Mouse (Mus musculus) hindbrain, embryonic 14.5 days (tissue): ENCODE measurements at regions not wholly inside any gene's neighbourhood (a gene's known extent, or its start where the extent isn't known, plus 50 kb on each side); places are given as distances from the start of the nearest gene placed in this dataset.

ENCODE experiments used
- ATAC-seq: fragments of 200-750 bp; cut with Nextera tagmentation; 2 replicates; pipeline ENCODE4 v1.8.0; 2017; ENCODE audit warnings: moderate number of reproducible peaks, mild to moderate bottlenecking, moderate TSS enrichment, moderate library complexity; ENCODE audit not compliant: low FRiP score
- DNase-seq: peaks from one replicate; pipeline ENCODE4 v3.0.0-alpha.2; 2015; ENCODE audit warnings: low spot score
- H3K27ac ChIP-seq: fragments of 300-500 bp; sonication (generic); 2 replicates; pipeline ENCODE4 v1.5.1; 2014; ENCODE audit warnings: mild to moderate bottlenecking, moderate library complexity
- H3K27me3 ChIP-seq: fragments of 300-500 bp; sonication (generic); 2 replicates; pipeline ENCODE4 v1.6.1; 2014; ENCODE audit warnings: mild to moderate bottlenecking, low read length, mixed read lengths; ENCODE audit not compliant: control insufficient read depth, insufficient read depth
- H3K36me3 ChIP-seq: fragments of 300-500 bp; sonication (generic); replicated peaks from 2 replicates; pipeline ENCODE4 v1.6.1; 2014; ENCODE audit not compliant: control insufficient read depth, insufficient read depth
- H3K4me1 ChIP-seq: fragments of 300-500 bp; sonication (generic); replicated peaks from 2 replicates; pipeline ENCODE4 v1.6.1; 2014; ENCODE audit warnings: antibody characterized with exemption, low read length, mixed read lengths; ENCODE audit not compliant: control insufficient read depth, insufficient read depth
- H3K4me2 ChIP-seq: fragments of 300-500 bp; sonication (generic); replicated peaks from 2 replicates; pipeline ENCODE4 v1.6.1; 2014; ENCODE audit warnings: mild to moderate bottlenecking, moderate library complexity
- H3K4me3 ChIP-seq: fragments of 300-500 bp; sonication (generic); replicated peaks from 2 replicates; pipeline ENCODE4 v1.5.1; 2014; ENCODE audit warnings: mild to moderate bottlenecking, low read length
- H3K9ac ChIP-seq: fragments of 300-500 bp; sonication (generic); 2 replicates; pipeline ENCODE4 v1.6.1; 2014
- H3K9me3 ChIP-seq: fragments of 300-500 bp; sonication (generic); 2 replicates; pipeline ENCODE4 v1.6.1; 2016; ENCODE audit warnings: low read length; ENCODE audit not compliant: control insufficient read depth
- WGBS: fragments of 180-500 bp; shearing (Covaris S2); extraction: QIAGEN DNeasy Blood & Tissue Kit; methylation state at CpG from one replicate; pipeline ENCODE4 v1.1.7; 2014; 5-methylcytosine and 5-hydroxymethylcytosine counted together

DNA sequence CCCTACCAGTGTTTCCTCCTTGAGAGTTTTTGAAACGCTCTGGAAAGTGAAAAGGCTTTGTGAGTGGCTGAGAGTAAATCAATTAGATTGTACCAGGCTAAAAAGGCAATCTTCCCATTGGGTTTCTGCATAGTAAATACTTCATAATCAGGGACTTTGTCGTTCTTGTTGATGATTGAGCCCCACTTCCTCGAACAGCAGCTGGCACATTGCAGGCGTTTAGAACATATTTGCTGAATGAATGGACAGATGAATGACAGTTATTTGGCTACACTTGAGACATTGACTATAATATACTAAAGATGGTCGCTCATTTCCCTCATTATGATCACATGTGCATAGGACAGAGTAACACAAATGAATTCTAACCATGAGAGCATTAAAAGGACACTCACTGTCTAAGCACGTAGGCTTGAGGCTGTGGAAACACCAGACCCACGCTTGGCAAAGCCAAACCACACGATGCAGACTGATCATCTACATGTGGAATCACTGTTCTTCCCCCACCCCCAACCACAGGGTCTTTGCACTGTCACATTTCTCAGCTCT is 90.7 kb upstream of the Tyw5 start:
- no peak for DNase-seq

DNA sequence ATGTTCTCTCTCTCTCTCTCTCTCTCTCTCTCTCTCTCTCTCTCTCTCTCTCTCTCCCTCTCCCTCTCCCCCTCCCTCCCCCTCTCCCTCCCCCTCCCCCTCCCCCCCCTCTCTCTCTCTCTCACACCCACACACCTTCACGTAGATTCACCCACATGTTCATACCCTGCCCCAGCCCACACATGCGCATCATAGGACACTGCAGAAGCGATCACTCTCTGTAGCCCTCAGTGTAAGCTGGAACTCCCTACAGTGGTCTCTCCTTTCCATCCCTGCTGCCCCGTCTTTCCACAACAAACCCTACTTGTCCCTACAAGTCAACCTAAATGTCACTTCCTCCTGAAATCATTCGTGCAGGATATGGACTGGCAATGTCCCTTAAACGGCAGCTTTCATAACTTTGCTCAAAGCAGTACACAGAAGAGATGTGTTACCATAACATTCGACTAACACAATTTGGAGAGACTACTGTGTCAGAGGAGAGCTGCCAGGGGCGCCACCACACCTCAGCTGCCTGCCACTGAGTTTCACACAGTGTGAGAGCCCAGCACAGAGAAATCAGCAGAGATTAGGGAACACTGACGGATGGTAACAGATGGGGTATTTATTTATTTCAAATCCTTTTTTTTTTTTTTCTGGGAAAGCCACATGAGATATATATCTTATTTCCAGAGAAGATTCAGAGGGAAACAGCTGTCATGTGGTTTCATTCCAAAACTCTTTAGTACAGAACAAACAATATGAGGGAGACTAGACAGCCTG is 103.6 kb upstream of the Tyw5 start:
- DNase-seq = no peak
- no peak overlapping the region for H3K4me3 ChIP-seq
- no peak for ATAC-seq

More for the DNA sequence above, 90.7 kb upstream of the Tyw5 start:
- Histone ChIP-seq H3K4me1 (no peaks in the 10 kb centered on the region), H3K27ac (0 out of 2 replicates have a peak overlapping the region, but pooled peaks have one; percentile 7), H3K27me3 (no peaks in the 10 kb centered on the region), H3K4me2 (no peak overlapping the region), H3K9me3 (no peaks in the 10 kb centered on the region), H3K4me3 (no peak overlapping the region), H3K9ac (no peak overlapping the region), H3K36me3 (no peaks in the 10 kb centered on the region)
- no peak for ATAC-seq
- 60% methylated on average over 8 of the region's 8 CpGs for WGBS

DNA sequence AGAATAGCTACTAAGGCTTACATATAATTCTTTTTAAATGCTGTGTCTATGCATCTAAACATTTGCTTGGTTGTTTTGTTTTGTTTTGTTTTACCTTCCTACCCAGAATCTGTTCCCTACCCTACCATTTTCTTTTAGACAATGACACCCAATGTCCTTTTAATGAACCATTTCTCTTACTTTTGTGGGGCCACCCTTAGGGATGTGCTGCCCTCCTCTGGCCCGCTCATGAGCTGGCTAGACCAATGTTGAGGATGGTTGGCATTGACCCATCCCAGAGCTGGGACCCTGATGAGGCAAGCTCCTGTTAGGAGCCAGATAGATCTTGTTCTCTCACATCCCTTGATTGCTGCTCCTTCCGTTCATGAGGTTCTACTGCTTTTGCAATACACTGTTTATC is 105.0 kb upstream of the Tyw5 start:
- H3K9me3 ChIP-seq = no peaks in the 10 kb centered on the region
- H3K27ac ChIP-seq = no peak overlapping the region
- no peak overlapping the region for H3K4me2 ChIP-seq
- H3K4me3 ChIP-seq = no peak overlapping the region
- H3K4me1 ChIP-seq = no peaks in the 10 kb centered on the region
- no peaks in the 10 kb centered on the region for H3K27me3 ChIP-seq
- ATAC-seq (no peak), DNase-seq (no peak)
- WGBS = 96% methylated on average over 2 of the region's 2 CpGs
- H3K9ac ChIP-seq = no peak overlapping the region
- no peaks in the 10 kb centered on the region for H3K36me3 ChIP-seq

More for the DNA sequence above, 103.6 kb upstream of the Tyw5 start:
- Histone ChIP-seq H3K4me2 (no peak overlapping the region), H3K9me3 (no peaks in the 10 kb centered on the region), H3K27me3 (no peaks in the 10 kb centered on the region), H3K9ac (no peak overlapping the region), H3K4me1 (no peaks in the 10 kb centered on the region), H3K36me3 (no peaks in the 10 kb centered on the region), H3K27ac (no peak overlapping the region)
- 81% methylated on average over 8 of the region's 9 CpGs for WGBS

DNA sequence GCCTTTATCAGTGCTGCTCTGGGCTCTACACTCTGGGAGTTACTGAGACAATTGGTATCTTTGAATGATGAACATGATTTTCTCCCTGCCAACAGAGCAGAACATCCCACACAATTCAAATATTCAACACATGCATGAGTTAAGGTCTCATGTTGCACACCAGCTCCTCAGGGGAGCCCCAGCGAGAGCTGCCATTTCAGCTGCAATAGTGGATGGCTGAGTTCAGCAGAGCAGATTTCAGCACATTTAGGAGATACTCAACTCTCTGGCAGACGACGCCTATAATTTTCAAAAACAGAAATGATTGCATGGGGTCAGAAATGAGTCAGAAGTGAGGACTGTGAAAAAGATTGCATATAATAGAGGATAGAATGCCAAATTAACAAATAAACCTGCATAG is 105.6 kb upstream of the Tyw5 start:
- Histone ChIP-seq H3K9me3 (no peaks in the 10 kb centered on the region), H3K4me1 (no peaks in the 10 kb centered on the region), H3K4me3 (no peak overlapping the region), H3K36me3 (no peaks in the 10 kb centered on the region), H3K27ac (no peak overlapping the region), H3K9ac (no peak overlapping the region), H3K4me2 (no peak overlapping the region), H3K27me3 (no peaks in the 10 kb centered on the region)
- ATAC-seq (no peak), DNase-seq (no peak)
- 71% methylated on average over 3 of the region's 3 CpGs for WGBS

DNA sequence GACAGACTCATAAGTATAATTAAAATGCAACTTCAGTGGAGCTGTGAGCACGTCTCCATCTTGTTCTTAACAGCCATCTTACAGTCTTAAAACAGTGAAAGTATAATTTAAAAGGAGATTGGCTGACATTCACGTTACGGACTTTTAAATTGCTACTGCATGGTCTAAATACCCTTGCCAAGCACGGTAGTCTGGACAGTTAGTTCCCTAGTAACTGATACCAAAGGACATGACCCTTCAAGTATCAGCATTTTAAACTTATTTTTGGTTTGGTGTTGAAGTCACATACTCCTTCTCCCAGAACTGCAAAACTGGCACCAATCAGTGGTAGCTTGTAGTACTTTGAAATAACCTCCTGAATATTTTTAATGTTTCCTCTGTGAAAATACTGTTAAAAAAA is 119.1 kb upstream of the Tyw5 start:
- 86% methylated on average over 4 of the region's 4 CpGs for WGBS

DNA sequence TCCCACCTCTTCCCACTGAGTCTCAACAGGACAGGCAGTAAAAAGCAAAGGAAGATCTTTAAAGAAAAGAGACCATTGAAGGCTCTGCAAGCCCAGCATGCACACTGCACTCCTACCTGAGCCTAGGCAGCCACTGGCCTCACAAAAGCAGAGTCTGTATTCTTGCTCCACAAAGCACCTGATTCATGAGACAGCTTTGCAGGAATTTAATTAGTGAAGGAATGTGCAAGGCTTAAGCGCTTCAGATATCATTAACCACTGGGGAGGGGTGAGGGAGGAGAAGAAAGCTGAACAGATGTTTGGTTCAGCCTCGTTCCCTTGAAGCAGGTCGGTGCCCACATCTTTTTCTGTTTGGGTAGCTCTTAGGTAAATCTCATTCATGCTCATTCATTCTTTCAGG is 121.8 kb upstream of the Tyw5 start:
- H3K9me3 ChIP-seq = no peaks in the 10 kb centered on the region
- H3K36me3 ChIP-seq = no peaks in the 10 kb centered on the region
- H3K27ac ChIP-seq = no peak overlapping the region
- H3K4me3 ChIP-seq = no peak overlapping the region
- 34% methylated on average over 3 of the region's 3 CpGs for WGBS
- H3K4me2 ChIP-seq = no peak overlapping the region
- no peaks in the 10 kb centered on the region for H3K27me3 ChIP-seq
- ATAC-seq (peak; percentile 46; the same call in 1 of the 2 replicates), DNase-seq (no peak)
- no peaks in the 10 kb centered on the region for H3K4me1 ChIP-seq
- H3K9ac ChIP-seq = no peak overlapping the region

More for the DNA sequence above, 119.1 kb upstream of the Tyw5 start:
- H3K9me3 ChIP-seq = no peaks in the 10 kb centered on the region
- no peaks in the 10 kb centered on the region for H3K36me3 ChIP-seq
- no peak for ATAC-seq
- no peaks in the 10 kb centered on the region for H3K27me3 ChIP-seq
- no peak overlapping the region for H3K4me2 ChIP-seq
- H3K27ac ChIP-seq = no peak overlapping the region
- H3K9ac ChIP-seq = no peak overlapping the region
- no peak overlapping the region for H3K4me3 ChIP-seq
- DNase-seq = no peak
- no peaks in the 10 kb centered on the region for H3K4me1 ChIP-seq

DNA sequence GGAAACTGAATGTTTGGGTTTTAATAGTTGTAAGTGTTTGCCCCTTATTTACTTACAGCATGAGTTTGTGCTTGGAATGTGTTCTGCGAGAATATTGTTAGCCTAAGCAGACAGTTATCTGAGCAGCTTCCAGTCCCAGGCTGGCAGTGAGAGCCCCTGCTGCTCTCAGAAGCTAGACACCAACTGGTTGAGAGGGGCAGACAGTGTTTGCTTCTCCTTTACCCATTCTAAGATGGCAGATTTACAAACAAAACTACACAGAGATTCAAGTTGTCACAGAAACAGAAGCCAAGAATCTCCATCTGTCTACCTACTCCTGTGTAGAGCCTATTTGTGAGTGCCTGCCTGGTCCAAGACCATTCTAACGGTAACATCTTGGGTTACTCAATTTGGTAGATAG is 122.4 kb upstream of the Tyw5 start:
- H3K36me3 ChIP-seq = no peaks in the 10 kb centered on the region
- no peak for ATAC-seq
- no peak overlapping the region for H3K4me2 ChIP-seq
- WGBS = 85% methylated on average over 2 of the region's 2 CpGs
- H3K4me1 ChIP-seq = no peaks in the 10 kb centered on the region
- DNase-seq = no peak
- H3K9ac ChIP-seq = no peak overlapping the region
- no peak overlapping the region for H3K27ac ChIP-seq
- no peaks in the 10 kb centered on the region for H3K27me3 ChIP-seq
- H3K9me3 ChIP-seq = no peaks in the 10 kb centered on the region
- H3K4me3 ChIP-seq = no peak overlapping the region

DNA sequence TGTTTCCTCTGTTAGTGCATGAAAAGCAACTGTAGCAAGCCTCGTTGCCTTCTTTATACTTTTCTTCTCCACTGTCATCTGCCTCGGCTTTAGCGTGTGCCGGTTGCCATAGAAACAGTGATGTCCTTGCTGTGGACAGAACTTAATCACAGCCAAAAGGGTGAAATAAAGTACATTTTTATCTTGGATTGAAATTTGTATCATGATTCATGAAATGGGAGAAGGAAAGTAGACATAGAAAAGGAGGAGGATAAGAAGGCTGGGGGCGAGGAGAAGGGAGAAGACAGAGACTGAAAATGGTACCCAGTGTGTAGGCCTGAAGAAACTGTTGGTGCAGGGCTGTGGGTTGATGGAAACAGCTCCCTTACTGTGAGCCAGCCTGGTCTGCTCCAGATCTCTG is 130.5 kb upstream of the Tyw5 start:
- Histone ChIP-seq H3K4me2 (no peak overlapping the region), H3K4me1 (no peaks in the 10 kb centered on the region), H3K9ac (no peak overlapping the region), H3K9me3 (no peaks in the 10 kb centered on the region), H3K27ac (no peak overlapping the region), H3K27me3 (no peaks in the 10 kb centered on the region), H3K4me3 (no peak overlapping the region), H3K36me3 (no peaks in the 10 kb centered on the region)
- WGBS = 54% methylated on average over 5 of the region's 5 CpGs
- DNase-seq (no peak), ATAC-seq (no peak)

DNA sequence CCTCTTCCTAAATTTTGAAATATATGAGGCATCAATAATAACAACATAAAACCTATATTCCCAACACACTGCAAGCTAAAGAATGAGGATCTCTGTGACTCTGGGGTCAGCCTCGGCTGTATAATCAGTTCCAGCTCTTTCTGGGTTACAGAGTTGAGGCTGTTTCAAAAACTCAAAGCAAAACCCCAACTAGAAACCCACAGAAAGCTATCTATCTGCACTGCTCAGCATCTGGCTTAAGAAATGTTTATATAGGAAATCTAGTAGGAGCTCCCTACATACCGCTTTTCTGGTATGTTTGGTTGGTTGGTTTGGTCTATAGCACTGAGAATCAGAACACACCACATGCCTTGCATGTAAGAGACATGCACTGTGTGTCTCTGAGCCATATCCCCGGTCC is 137.8 kb upstream of the Tyw5 start:
- Histone ChIP-seq H3K4me3 (no peak overlapping the region), H3K9me3 (no peaks in the 10 kb centered on the region), H3K4me1 (peaks cover 11% of the 10 kb centered on the region; the same call in 1 of the 2 replicates), H3K9ac (no peak overlapping the region), H3K27me3 (no peaks in the 10 kb centered on the region), H3K27ac (no peak overlapping the region), H3K4me2 (no peak overlapping the region), H3K36me3 (no peaks in the 10 kb centered on the region)
- ATAC-seq (no peak), DNase-seq (no peak)
- 87% methylated on average over 3 of the region's 3 CpGs for WGBS
